Mouse (Mus musculus): ENCODE measurements at regions not wholly inside any gene's neighbourhood (a gene's known extent, or its start where the extent isn't known, plus 50 kb on each side); places are given as distances from the start of the nearest gene placed in this dataset.

DNA sequence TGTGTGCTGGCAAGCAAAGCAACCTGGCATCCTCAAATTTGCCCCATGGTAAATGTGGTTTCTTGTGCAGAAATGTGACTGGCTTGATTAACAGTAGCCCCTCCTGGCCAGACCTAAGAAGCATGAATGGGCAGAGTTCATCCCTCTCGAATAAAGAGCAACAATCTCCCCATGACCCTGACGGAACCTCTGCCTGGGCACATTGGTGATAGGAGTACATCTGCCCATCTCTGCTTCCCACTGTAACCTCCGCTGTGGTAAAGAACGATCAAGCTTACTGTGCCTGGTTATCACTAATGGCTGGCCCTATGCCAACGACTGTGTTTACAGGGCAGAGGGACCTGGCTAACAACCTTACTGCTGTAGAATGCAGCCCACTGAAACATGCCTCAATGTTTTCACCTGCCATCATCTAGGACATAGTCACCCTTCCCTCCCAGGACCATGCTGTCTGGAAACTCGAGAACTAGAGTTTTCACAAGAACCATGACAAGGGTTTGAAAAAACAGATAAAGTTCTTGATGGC, 69.6 kb upstream of the Tspan2 start:
- DNase-seq = no peak

DNA sequence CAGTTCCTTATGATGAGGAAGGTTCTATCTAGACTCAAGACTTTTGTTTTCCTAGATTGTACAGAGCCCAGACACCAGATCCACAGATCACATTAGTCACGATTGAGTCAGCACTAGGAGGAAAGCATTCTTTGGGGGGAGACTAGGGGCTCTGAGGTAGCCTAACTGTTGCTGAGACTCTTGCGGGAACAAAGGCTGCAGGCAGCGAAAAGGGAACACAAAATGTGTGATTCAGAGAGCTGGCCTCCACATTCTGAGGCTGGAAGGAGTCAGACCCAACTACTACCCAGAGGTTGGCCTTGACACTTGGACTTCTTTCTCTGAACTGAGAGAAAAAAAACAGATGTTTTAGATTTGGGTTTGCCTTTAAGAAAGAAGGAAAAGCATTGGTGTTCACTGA, 66.5 kb upstream of the Tspan2 start:
- DNase-seq = no peak

DNA sequence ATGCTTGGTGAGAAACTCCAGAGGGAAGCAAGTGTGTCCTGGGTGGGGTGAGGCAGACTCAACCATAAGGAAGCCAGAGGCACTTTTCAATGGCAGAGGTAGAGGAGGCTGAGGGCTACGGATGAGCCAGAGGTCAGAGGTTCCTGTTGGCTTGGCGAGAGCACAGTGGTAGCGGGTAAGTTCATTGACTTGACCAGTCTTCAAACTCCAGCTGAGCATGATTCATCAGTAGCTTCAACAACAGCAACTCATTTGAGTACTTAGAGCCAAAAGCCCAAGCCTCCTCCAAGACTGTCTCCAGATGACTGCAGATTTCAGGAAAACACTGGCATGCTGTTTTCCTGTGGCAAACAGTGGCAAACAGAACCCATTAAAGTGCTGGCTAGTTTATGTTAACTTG, 65.8 kb upstream of the Tspan2 start:
- DNase-seq = no peak

DNA sequence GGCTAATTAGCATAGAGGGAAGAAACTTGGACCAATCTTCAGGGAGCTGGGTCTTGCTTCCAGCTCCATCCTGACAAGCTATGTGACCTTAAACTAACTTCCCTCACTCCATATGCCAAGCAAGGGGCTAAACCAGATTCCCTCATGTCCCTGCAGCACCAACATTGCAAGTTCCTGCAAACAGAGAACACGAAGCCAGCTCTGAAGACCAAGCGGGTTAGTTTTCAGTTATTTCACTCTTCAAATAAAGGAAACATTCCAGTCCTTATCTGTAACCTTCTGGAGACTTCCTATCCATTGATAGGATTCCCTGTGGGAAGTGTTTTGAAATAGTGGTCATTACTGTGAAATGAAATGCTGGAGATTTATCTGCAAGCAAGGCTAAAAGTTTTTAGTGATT, 64.4 kb upstream of the Tspan2 start:
- DNase-seq = peak; percentile 10

DNA sequence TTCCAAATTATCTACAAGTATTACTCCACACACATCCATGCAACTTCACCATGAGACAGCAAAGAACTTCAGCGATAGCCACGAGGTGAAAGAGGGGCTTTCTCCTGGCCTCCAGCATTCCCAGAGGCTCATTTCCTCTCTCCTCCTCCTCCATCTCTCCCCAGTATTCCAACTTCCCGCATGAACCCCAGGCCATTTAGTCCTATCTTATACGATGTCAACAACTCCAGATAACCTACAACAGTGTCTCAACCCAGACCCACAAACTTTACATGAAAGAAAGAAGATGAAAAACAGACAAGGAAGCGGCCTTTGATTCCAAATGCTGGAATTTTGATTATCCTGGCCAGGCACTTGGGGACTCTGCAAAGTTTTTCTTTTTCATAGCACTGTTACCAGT, 63.8 kb upstream of the Tspan2 start:
- DNase-seq = no peak

DNA sequence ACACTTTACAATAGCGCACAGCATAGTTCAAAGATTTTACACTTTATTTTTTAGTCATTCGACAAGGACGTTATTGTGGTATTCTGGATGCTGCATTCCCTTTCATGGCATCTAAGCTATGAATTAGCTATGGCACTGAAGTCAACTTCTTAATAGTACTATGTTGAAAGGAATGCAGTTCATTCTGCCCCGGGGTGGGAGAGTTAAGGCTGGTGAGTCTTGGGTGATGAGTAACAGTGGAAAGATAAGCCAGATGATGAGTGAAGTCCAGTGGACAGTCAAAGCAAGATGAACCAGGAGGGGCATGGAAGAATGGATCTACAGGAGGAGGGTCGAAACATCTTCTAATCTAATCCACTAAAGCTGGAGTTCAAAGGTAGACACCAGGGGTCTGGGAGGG, 63.4 kb upstream of the Tspan2 start:
- no peak for DNase-seq

DNA sequence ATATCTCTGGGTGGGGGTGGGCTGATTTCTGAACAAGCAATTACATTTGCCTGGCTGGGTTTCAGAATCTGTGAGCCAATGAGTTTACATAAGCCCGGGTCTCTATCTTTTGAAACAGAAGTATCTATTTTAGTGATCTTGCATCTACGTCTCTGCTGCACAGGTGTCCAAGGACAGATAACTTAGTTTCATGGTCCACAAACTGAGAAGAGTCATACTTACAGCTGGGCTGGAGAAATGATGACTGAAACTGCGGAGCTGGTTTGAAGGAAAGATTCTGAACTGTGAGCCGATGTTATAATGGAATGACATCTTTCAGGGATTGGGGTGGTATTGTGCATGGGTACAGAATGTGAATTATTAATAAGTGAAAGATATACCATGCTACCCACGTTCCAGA, 60.8 kb upstream of the Tspan2 start:
- DNase-seq = no peak

DNA sequence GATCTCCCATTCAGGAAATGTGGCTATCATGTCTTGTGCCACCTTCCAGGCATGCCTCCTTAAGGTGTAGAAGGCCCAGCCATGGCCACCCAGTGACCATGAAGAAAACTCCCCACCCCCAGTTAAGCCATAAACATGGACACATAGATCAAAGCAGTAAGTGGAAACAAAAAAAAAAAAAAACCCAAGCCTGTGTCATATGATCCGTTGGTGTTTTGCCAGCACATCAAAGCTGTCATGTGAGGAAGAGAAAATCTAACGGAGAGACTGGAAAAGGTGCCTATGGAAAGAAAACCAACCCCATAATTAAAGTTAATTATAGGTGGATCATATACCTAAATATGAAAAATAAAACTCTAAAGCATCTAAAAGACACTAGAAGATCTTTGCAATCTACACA, 60.3 kb upstream of the Tspan2 start:
- no peak for DNase-seq

DNA sequence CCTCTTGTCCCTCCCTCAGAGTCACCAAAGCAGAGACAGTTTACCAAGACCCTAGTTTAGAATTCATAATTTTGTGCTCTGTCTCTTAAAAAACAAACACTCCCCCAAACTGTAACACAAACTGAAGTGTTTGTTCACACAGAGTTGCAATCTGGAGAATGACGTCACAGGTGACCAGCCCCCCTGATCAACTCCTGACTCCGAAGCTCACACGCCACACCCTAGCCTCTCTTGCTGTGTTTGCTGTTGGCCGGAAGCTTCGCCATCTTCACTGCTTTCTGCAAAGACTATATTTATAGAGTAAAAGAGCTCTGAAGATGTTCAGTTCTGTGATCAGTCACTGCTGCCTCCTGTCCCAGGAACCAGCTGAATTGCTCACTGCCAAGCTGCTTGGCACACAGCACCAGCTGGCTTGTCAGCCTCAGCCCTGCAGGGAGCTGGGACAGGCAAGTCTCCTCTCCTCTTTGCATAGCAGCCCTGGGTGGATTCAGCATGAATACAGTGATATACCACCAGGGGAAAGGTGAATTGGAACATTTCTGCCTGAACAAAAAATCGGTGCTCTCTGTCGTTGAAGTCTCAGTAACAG, 57.3 kb upstream of the Tspan2 start:
- DNase-seq = peak; percentile 88

DNA sequence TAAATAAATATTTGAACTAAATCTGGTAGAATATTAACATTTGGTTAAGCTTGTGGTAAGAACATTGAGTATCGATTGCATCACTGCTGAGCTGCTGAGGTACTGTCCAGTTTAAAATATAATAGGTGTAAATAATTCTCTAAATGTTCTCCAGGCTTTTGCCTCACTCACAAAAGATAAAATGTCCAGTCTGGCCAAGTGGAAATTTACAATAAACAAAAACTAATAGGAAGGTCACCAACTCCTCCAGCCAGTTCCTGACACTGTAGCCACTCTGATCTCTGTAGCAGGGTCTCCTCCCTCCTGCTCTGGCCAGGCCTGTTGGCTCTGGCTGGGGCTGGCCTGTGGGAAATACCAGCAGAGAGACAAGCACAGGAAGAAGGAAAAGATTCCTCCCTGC, 55.8 kb upstream of the Tspan2 start:
- DNase-seq = no peak

DNA sequence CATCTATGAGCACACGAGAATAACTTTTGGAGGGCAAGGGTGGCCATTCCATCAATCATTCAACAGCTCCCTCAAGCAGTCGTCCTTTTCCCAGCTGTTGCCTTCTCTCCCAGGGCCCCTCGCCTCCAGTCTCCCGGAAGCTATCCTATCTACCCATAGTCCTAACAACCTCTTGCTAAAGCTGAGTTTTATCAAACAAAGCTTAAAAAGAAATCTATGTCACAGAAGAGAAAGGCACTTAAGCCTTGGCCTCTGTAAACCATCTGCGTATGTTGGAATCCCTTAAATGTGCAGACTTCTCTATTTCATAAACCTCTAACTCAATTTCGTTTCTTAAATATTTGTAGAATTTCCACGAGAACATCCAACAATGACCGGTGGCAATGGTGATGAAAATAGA, 51.9 kb upstream of the Tspan2 start:
- DNase-seq = no peak

DNA sequence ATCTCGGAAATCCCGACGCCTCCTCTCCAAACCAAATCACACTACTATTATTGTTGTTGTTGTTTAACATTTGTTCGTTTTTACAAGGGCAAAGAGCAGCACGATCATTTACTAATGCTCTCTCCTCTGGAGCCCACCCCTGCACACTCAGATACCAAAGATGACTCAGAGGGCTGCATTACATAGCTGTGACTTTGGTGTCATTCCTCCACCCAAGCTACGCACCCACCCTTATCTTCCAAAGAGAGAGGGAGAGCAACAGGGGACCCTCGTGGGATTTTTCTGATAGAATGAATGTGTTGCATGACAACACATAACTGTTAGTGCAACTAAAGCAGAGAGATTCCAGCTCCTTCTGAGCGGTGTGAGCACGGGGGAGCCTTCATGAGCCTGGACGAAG, 50.8 kb upstream of the Tspan2 start:
- DNase-seq = no peak

Data from layer of hippocampus, adult 9-11 months (tissue).